In genomic region chr1:25105367-25105766, GRCm38 (mm10) we compare ENCODE assay signal across 8 mouse cellular contexts.
DNase-seq lines count a peak whose midpoint lies in the region; ATAC-seq lines count a peak whose summit lies in the region.

No protein-coding gene starts in this region.

- no peak overlapping the region for H3K4me3 ChIP-seq in hindbrain, embryonic 16.5 days (ENCODE audit: low read length)
- H3K4me3 ChIP-seq in hindbrain, embryonic 11.5 days (ENCODE audit: low read depth, low read length): no peak overlapping the region

- H3K4me1 ChIP-seq in hindbrain, embryonic 16.5 days (ENCODE audit: control insufficient read depth, insufficient read depth, low read depth, low read length): peaks cover 10% of the 10 kb centered on the region; the same call in 1 of the 2 replicates
- no peaks in the 10 kb centered on the region for H3K4me1 ChIP-seq in hindbrain, embryonic 11.5 days (replicated peaks; ENCODE audit: control insufficient read depth, insufficient read depth, low read length)

- no peak overlapping the region for H3K9ac ChIP-seq in hindbrain, embryonic 16.5 days (ENCODE audit: low read depth, low read length)
- H3K9ac ChIP-seq in hindbrain, embryonic 11.5 days (ENCODE audit: low read depth, low read length): no peak overlapping the region

- H3K4me2 ChIP-seq in hindbrain, embryonic 16.5 days (ENCODE audit: low read length): no peak overlapping the region
- H3K4me2 ChIP-seq in hindbrain, embryonic 11.5 days (replicated peaks; ENCODE audit: low read depth, low read length): no peak overlapping the region

- no peaks in the 10 kb centered on the region for H3K9me3 ChIP-seq in hindbrain, embryonic 16.5 days (ENCODE audit: control insufficient read depth, low read length)
- H3K9me3 ChIP-seq in hindbrain, embryonic 11.5 days (ENCODE audit: control insufficient read depth, low read length): no peaks in the 10 kb centered on the region

- 52% methylated on average over 4 of the region's 4 CpGs for WGBS in hindbrain, embryonic 16.5 days
- 77% methylated on average over 4 of the region's 4 CpGs for WGBS in hindbrain, embryonic 11.5 days

- H3K27me3 ChIP-seq in hindbrain, embryonic 16.5 days (replicated peaks; ENCODE audit: control insufficient read depth, insufficient read depth, low read length): no peaks in the 10 kb centered on the region
- no peaks in the 10 kb centered on the region for H3K27me3 ChIP-seq in hindbrain, embryonic 11.5 days (ENCODE audit: control insufficient read depth, insufficient read depth, low read length)

- DNase-seq in hindbrain, embryonic 11.5 days (ENCODE audit: low spot score): no peak
- peak; percentile 85 for DNase-seq in cerebellum, adult 9-10 months
- DNase-seq in heart, adult 8-10 months (ENCODE audit: low spot score): peak; percentile 48
- DNase-seq in layer of hippocampus, adult 9-10 months (ENCODE audit: low spot score): peak; percentile 66
- DNase-seq in lung, postnatal 10 days: peak; percentile 87
- no peak for DNase-seq in spleen, adult 18-20 months

- no peak overlapping the region for H3K27ac ChIP-seq in hindbrain, embryonic 16.5 days (ENCODE audit: low read depth, low read length)
- no peak overlapping the region for H3K27ac ChIP-seq in hindbrain, embryonic 11.5 days (ENCODE audit: low read depth, low read length)

- H3K36me3 ChIP-seq in hindbrain, embryonic 16.5 days (ENCODE audit: control insufficient read depth, insufficient read depth, low read length): peaks cover 4% of the 10 kb centered on the region; the same call in 1 of the 2 replicates
- no peaks in the 10 kb centered on the region for H3K36me3 ChIP-seq in hindbrain, embryonic 11.5 days (ENCODE audit: control insufficient read depth, insufficient read depth, low read length)

- peak; percentile 85 for ATAC-seq in hindbrain, embryonic 16.5 days
- no peak for ATAC-seq in hindbrain, embryonic 11.5 days (ENCODE audit: low FRiP score)
- no peak for ATAC-seq in activated CD4-positive, CD25-positive, alpha-beta regulatory T cell, adult 4 months

Comparison
In these comparisons a context has a peak if more than half of its experiments do, and no peak if none do; other contexts are left out.
1. DNase-seq: peak in cerebellum, adult 9-10 months (single experiment), heart, adult 8-10 months (single experiment), layer of hippocampus, adult 9-10 months (single experiment) and lung, postnatal 10 days (single experiment); none in hindbrain, embryonic 11.5 days (single experiment) and spleen, adult 18-20 months (0 of 2).